Mouse (Mus musculus): ENCODE measurements around the gene Vgf. TPM values are rescaled to one million over a fixed set of nuclear protein-coding genes. Genes with fewer than 3 reads are reported as not detected.
A peak's percentile ranks its signal among the peaks of the same experiment; 100 is the strongest.

The Vgf gene
- polyA plus RNA-seq, 1 experiment from 2014 or later, result 1.5 TPM

GRCm38 (mm10) chr5:136987934-136988271 is 38.3 kb upstream of the Vgf start, which contains the start of gene Znhit1:
Gene Znhit1 (minus strand): TSS chr5:136988021.
- H3K27me3 ChIP-seq (ENCODE audit: control insufficient read depth, insufficient read depth, low read length), result no peaks in the 10 kb centered on the region
- H3K36me3 ChIP-seq (ENCODE audit: control insufficient read depth, insufficient read depth, low read length), result peaks cover 13% of the 10 kb centered on the region
- peak within 1 kb of the TSS; percentile 93 for H3K27ac ChIP-seq (ENCODE audit: low read depth, low read length)
- ATAC-seq (ENCODE audit: insufficient read depth, low FRiP score, low TSS enrichment), result no peak
- peak within 1 kb of the TSS; percentile 74 for H3K4me2 ChIP-seq (ENCODE audit: low read depth)
- H3K4me3 ChIP-seq (ENCODE audit: low read depth, low read length), result peak within 1 kb of the TSS; percentile 57
- 6% methylated on average over 12 of the region's 12 CpGs for WGBS
- peak within 1 kb of the TSS; percentile 86 for H3K9ac ChIP-seq (ENCODE audit: low read length)
- H3K9me3 ChIP-seq (ENCODE audit: control insufficient read depth, low read length), result no peaks in the 10 kb centered on the region
- H3K4me1 ChIP-seq (ENCODE audit: control insufficient read depth, insufficient read depth, low read length), result peaks cover 12% of the 10 kb centered on the region; the same call in 1 of the 2 replicates
- DNase-seq (ENCODE audit: low spot score), result no peak

GRCm38 (mm10) chr5:136988420-136988819 is 37.8 kb upstream of the Vgf start:
- Histone ChIP-seq H3K9ac (ENCODE audit: low read length) (peak overlapping the region; percentile 86), H3K4me3 (ENCODE audit: low read depth, low read length) (peak overlapping the region; percentile 57), H3K4me1 (ENCODE audit: control insufficient read depth, insufficient read depth, low read length) (peaks cover 12% of the 10 kb centered on the region; the same call in 1 of the 2 replicates), H3K27ac (ENCODE audit: low read depth, low read length) (no peak overlapping the region), H3K27me3 (ENCODE audit: control insufficient read depth, insufficient read depth, low read length) (no peaks in the 10 kb centered on the region), H3K4me2 (ENCODE audit: low read depth) (peak overlapping the region; percentile 74), H3K9me3 (ENCODE audit: control insufficient read depth, low read length) (no peaks in the 10 kb centered on the region), H3K36me3 (ENCODE audit: control insufficient read depth, insufficient read depth, low read length) (peaks cover 16% of the 10 kb centered on the region)
- DNase-seq (ENCODE audit: low spot score), result no peak
- no peak for ATAC-seq (ENCODE audit: insufficient read depth, low FRiP score, low TSS enrichment)
- 76% methylated on average over 7 of the region's 7 CpGs for WGBS

DNA sequence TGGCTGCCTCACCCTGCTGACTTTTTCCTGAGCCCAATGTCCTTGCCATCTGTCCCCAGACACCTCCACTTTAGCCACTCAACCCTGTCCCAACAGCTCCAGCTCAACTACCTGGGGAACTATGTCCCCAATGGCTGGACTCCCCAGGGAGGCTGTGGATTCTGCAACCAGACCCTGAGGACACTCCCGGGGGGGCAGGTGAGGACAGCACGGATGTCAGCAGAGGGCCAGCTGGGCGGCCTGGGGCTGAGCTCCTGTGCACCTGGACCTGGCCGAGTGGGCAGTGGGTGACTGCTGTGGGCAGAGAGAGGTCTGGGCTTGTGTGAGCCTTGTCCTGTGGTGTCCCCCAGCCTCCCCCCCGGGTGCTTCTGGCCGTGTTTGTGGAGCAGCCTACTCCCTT is 36.4 kb upstream of the Vgf start:
- 92% methylated on average over 6 of the region's 6 CpGs for WGBS
- no peak for ATAC-seq (ENCODE audit: insufficient read depth, low FRiP score, low TSS enrichment)
- no peaks in the 10 kb centered on the region for H3K27me3 ChIP-seq (ENCODE audit: control insufficient read depth, insufficient read depth, low read length)
- peaks cover 12% of the 10 kb centered on the region; the same call in 1 of the 2 replicates for H3K4me1 ChIP-seq (ENCODE audit: control insufficient read depth, insufficient read depth, low read length)
- H3K27ac ChIP-seq (ENCODE audit: low read depth, low read length), result no peak overlapping the region
- no peak for DNase-seq (ENCODE audit: low spot score)
- peaks cover 20% of the 10 kb centered on the region for H3K36me3 ChIP-seq (ENCODE audit: control insufficient read depth, insufficient read depth, low read length)
- H3K9ac ChIP-seq (ENCODE audit: low read length), result no peak overlapping the region
- H3K4me2 ChIP-seq (ENCODE audit: low read depth), result no peak overlapping the region
- no peaks in the 10 kb centered on the region for H3K9me3 ChIP-seq (ENCODE audit: control insufficient read depth, low read length)
- no peak overlapping the region for H3K4me3 ChIP-seq (ENCODE audit: low read depth, low read length)

DNA sequence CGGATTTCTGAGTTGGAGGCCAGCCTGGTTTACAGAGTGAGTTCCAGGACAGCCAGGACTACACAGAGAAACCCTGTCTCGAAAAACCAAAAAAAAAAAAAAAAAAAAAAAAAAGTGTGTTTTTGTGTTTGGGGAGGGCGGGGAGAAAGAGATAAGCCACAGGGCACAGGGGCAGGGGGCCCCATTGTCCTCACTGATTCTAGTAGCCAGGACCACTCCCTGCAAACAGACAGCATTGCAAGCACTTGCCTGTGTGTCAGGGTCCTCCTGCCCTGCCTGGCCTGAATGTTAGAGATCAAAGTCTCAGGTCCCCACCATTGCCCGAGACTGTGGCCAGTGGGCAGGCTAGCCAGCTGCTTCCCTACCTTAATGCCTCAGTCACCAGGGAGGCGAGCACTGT is 26.7 kb upstream of the Vgf start:
- Histone ChIP-seq H3K4me3 (ENCODE audit: low read depth, low read length) (no peak overlapping the region), H3K9me3 (ENCODE audit: control insufficient read depth, low read length) (no peaks in the 10 kb centered on the region), H3K4me2 (ENCODE audit: low read depth) (no peak overlapping the region), H3K27me3 (ENCODE audit: control insufficient read depth, insufficient read depth, low read length) (no peaks in the 10 kb centered on the region), H3K36me3 (ENCODE audit: control insufficient read depth, insufficient read depth, low read length) (peaks cover 3% of the 10 kb centered on the region), H3K9ac (ENCODE audit: low read length) (no peak overlapping the region), H3K27ac (ENCODE audit: low read depth, low read length) (no peak overlapping the region), H3K4me1 (ENCODE audit: control insufficient read depth, insufficient read depth, low read length) (no peaks in the 10 kb centered on the region)
- no peak for DNase-seq (ENCODE audit: low spot score)
- WGBS, result 76% methylated on average over 5 of the region's 5 CpGs
- ATAC-seq (ENCODE audit: insufficient read depth, low FRiP score, low TSS enrichment), result no peak

DNA sequence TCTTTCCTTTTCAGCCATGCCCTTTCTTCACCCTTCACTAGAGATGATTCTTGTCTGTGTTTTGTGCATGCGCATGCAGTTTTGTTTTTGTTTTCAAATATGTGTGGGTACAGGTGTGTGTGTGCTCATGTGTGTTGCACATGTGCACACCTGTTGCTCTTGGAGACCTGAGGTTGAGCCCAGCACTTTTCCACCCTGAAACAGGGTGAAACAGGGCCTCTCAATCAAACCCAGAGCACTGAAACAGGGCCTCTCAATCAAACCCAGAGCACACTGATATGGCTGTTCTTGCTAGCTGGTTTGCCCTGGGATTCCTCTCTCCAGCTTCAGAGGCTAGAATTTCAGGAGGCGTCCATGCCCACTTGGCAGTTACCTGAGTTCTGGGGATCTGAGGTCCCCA is 25.6 kb upstream of the Vgf start:
- ATAC-seq (ENCODE audit: insufficient read depth, low FRiP score, low TSS enrichment), result no peak
- DNase-seq (ENCODE audit: low spot score), result peak; percentile 32

GRCm38 (mm10) chr5:137007276-137007675 is 18.9 kb upstream of the Vgf start:
- 71% methylated on average over 8 of the region's 8 CpGs for WGBS
- no peaks in the 10 kb centered on the region for H3K36me3 ChIP-seq (ENCODE audit: control insufficient read depth, insufficient read depth, low read length)
- no peak overlapping the region for H3K27ac ChIP-seq (ENCODE audit: low read depth, low read length)
- H3K27me3 ChIP-seq (ENCODE audit: control insufficient read depth, insufficient read depth, low read length), result no peaks in the 10 kb centered on the region
- no peak overlapping the region for H3K4me2 ChIP-seq (ENCODE audit: low read depth)
- ATAC-seq (ENCODE audit: insufficient read depth, low FRiP score, low TSS enrichment) (no peak), DNase-seq (ENCODE audit: low spot score) (no peak)
- H3K4me1 ChIP-seq (ENCODE audit: control insufficient read depth, insufficient read depth, low read length), result no peaks in the 10 kb centered on the region
- no peak overlapping the region for H3K4me3 ChIP-seq (ENCODE audit: low read depth, low read length)
- H3K9me3 ChIP-seq (ENCODE audit: control insufficient read depth, low read length), result no peaks in the 10 kb centered on the region
- H3K9ac ChIP-seq (ENCODE audit: low read length), result no peak overlapping the region

More for the DNA sequence above, 25.6 kb upstream of the Vgf start:
- 77% methylated on average over 2 of the region's 2 CpGs for WGBS
- no peaks in the 10 kb centered on the region for H3K4me1 ChIP-seq (ENCODE audit: control insufficient read depth, insufficient read depth, low read length)
- H3K9me3 ChIP-seq (ENCODE audit: control insufficient read depth, low read length), result no peaks in the 10 kb centered on the region
- H3K4me2 ChIP-seq (ENCODE audit: low read depth), result no peak overlapping the region
- H3K4me3 ChIP-seq (ENCODE audit: low read depth, low read length), result no peak overlapping the region
- H3K27me3 ChIP-seq (ENCODE audit: control insufficient read depth, insufficient read depth, low read length), result no peaks in the 10 kb centered on the region
- no peak overlapping the region for H3K27ac ChIP-seq (ENCODE audit: low read depth, low read length)
- H3K36me3 ChIP-seq (ENCODE audit: control insufficient read depth, insufficient read depth, low read length), result peaks cover 2% of the 10 kb centered on the region; the same call in 1 of the 2 replicates
- no peak overlapping the region for H3K9ac ChIP-seq (ENCODE audit: low read length)

DNA sequence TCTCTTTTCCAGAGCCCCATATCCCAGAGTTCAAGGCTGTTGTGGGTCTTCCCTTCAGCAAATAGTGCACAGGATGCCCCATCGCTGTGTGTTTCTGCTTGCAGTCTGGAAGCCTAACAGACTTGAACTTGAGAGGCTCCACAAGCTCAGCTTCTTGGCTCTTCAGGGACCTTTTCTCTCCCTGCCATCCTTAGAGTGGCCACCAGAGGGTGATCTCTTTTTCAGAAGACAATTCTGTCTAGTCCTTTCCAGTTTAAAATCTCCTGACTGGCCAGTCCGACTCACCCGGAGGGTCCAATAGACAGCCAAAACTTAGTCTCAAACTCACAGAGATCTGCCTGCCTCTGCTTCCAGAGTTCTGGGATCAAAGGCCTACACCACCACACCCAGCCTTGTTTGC is 16.2 kb upstream of the Vgf start:
- peak; percentile 58 for DNase-seq (ENCODE audit: low spot score)
- Histone ChIP-seq H3K27ac (ENCODE audit: low read depth, low read length) (no peak overlapping the region), H3K9ac (ENCODE audit: low read length) (no peak overlapping the region), H3K4me1 (ENCODE audit: control insufficient read depth, insufficient read depth, low read length) (no peaks in the 10 kb centered on the region), H3K36me3 (ENCODE audit: control insufficient read depth, insufficient read depth, low read length) (no peaks in the 10 kb centered on the region), H3K4me3 (ENCODE audit: low read depth, low read length) (no peak overlapping the region), H3K27me3 (ENCODE audit: control insufficient read depth, insufficient read depth, low read length) (no peaks in the 10 kb centered on the region), H3K9me3 (ENCODE audit: control insufficient read depth, low read length) (no peaks in the 10 kb centered on the region), H3K4me2 (ENCODE audit: low read depth) (no peak overlapping the region)
- 33% methylated on average over 3 of the region's 3 CpGs for WGBS
- no peak for ATAC-seq (ENCODE audit: insufficient read depth, low FRiP score, low TSS enrichment)

DNA sequence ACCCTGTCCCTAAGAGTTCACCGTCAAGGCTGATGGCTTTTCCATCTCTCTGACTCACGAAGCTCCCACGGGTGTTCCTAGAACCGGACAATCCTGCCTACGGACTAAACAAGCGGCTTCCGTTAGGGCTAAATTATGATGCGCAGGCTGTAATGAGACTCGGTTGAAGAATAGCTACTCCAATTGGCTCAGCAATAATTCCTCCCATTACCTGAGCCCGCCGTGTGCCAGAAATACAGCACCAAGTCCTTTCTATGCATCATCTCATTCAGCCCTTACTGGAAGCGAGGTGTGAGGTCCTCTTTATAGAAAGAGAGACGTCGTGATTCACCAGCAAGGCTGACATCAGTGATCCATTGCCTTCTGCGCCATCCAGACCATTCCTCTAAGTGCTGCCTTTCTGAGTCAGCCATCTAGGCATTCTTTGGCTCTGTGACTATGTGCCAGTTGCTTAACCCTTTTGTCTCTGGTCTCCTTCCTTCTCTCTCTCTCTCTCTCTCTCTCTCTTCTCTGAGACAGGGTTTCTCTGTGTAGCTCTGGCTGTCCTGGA is 13.7 kb upstream of the Vgf start:
- DNase-seq (ENCODE audit: low spot score) (no peak), ATAC-seq (ENCODE audit: insufficient read depth, low FRiP score, low TSS enrichment) (no peak)
- H3K27ac ChIP-seq (ENCODE audit: low read depth, low read length), result no peak overlapping the region
- no peak overlapping the region for H3K4me2 ChIP-seq (ENCODE audit: low read depth)
- H3K9ac ChIP-seq (ENCODE audit: low read length), result no peak overlapping the region
- H3K36me3 ChIP-seq (ENCODE audit: control insufficient read depth, insufficient read depth, low read length), result no peaks in the 10 kb centered on the region
- WGBS, result 75% methylated on average over 15 of the region's 15 CpGs
- H3K9me3 ChIP-seq (ENCODE audit: control insufficient read depth, low read length), result no peaks in the 10 kb centered on the region
- H3K27me3 ChIP-seq (ENCODE audit: control insufficient read depth, insufficient read depth, low read length), result no peaks in the 10 kb centered on the region
- no peaks in the 10 kb centered on the region for H3K4me1 ChIP-seq (ENCODE audit: control insufficient read depth, insufficient read depth, low read length)
- H3K4me3 ChIP-seq (ENCODE audit: low read depth, low read length), result no peak overlapping the region

- Histone ChIP-seq H3K36me3 (ENCODE audit: control insufficient read depth, insufficient read depth, low read length) (no peaks in the 10 kb centered on the region), H3K4me1 (ENCODE audit: control insufficient read depth, insufficient read depth, low read length) (no peaks in the 10 kb centered on the region), H3K27ac (ENCODE audit: low read depth, low read length) (no peak overlapping the region), H3K27me3 (ENCODE audit: control insufficient read depth, insufficient read depth, low read length) (no peaks in the 10 kb centered on the region), H3K4me2 (ENCODE audit: low read depth) (no peak overlapping the region), H3K9ac (ENCODE audit: low read length) (no peak overlapping the region), H3K4me3 (ENCODE audit: low read depth, low read length) (no peak overlapping the region), H3K9me3 (ENCODE audit: control insufficient read depth, low read length) (no peaks in the 10 kb centered on the region)
- 81% methylated on average over 3 of the region's 3 CpGs for WGBS
- ATAC-seq (ENCODE audit: insufficient read depth, low FRiP score, low TSS enrichment), result no peak
- DNase-seq (ENCODE audit: low spot score), result no peak
These were observed 10.3 kb upstream of the Vgf start for GRCm38 (mm10) chr5:137015913-137016312.

All from neural tube, embryonic 11.5 days (tissue).